Mouse (Mus musculus): Measurements from ENCODE around the gene T. TPM values are rescaled to one million over a fixed set of nuclear protein-coding genes. Genes with fewer than 3 reads are reported as not detected.
"Not testable (repeated sequence)": the region's sequence is repeated elsewhere in the genome, so short reads cannot be mapped to it uniquely, and the experiment has no call there.

The T gene
- not detected for total RNA-seq (2021)

DNA sequence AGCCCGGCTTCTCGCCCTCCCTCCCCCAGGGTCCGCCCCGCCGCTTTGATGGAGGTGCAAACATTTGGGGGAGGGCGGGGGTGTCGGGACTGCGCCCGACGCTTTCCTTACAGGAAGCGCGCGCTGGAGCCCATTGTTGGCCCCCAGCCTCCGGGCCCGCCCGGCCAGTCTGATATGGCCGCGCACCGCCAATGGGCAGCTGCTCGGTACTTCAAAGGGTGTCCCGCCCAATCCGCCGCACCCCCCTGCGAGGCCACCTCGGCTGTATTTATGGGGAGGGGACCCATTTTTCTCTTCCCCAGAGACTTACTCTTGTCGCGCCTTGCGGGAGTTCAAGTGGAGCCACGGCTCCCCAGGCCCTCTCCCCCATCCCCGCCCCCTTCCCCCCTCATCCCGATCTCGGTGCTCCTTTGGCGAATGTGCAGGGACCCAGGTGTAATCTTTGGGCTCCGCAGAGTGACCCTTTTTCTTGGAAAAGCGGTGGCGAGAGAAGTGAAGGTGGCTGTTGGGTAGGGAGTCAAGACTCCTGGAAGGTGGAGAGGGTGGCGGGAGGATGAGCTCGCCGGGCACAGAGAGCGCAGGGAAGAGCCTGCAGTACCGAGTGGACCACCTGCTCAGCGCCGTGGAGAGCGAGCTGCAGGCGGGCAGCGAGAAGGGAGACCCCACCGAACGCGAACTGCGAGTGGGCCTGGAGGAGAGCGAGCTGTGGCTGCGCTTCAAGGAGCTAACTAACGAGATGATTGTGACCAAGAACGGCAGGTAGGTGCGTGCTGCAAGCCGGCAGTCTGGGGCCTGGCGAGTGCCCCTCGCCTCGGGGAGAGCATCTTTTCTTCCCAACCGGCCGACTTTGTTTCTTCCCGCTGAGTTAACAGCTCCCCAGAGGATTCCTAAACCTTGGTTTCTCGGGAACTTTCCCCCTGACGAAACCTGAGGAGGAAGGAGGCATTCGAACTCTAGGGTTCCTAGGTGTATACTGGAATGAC, at the start of gene T:
TSS of gene T (plus strand) at position 446 of the 983 bp plus-strand sequence.
- no peak for DNase-seq (ENCODE audit: low spot score)
- intact Hi-C loops (cut with DNase I), result no loop called here

DNA sequence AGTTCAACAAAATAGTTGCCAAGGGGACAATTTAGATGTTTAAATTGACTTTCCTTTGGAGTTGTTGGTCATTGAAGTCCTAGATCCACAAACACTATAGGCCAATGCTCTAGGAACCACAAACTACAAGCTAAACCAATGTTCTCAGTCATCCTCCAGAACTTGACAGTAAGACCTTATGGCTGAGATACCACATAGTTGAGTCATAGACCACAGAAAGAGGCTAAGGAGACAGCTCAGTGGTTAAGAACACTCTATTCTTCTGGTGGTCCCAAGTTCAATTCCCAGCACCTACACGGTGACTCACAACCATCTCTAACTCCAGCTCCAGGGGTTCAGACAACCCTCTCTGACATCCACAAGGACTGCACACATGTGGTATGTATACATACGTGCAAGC, 48.8 kb upstream of the T start:
- intact Hi-C loops (cut with DNase I), result no loop called here
- DNase-seq (ENCODE audit: low spot score), result no peak

DNA sequence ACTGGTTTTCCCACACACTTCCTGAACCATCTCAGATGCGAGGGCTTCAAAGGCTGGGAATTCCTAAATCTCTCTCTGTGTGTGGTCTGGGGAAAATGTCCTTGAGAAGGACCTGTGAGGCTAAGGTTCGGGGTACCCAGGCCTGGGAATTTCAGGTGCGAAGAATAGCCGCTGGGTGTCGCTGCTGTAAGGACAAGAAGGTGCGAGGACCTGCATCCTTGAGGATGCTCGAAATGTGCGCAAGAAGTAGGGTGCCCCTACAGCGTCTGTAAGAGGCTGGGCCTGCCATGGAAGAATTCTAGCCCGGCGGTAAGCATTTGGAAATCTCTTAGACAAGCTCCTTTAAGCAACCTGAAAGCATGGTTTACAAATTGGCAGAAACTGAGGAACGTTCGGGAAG, 45.8 kb upstream of the T start:
- intact Hi-C loops (cut with DNase I), result no loop called here
- DNase-seq (ENCODE audit: low spot score), result no peak

DNA sequence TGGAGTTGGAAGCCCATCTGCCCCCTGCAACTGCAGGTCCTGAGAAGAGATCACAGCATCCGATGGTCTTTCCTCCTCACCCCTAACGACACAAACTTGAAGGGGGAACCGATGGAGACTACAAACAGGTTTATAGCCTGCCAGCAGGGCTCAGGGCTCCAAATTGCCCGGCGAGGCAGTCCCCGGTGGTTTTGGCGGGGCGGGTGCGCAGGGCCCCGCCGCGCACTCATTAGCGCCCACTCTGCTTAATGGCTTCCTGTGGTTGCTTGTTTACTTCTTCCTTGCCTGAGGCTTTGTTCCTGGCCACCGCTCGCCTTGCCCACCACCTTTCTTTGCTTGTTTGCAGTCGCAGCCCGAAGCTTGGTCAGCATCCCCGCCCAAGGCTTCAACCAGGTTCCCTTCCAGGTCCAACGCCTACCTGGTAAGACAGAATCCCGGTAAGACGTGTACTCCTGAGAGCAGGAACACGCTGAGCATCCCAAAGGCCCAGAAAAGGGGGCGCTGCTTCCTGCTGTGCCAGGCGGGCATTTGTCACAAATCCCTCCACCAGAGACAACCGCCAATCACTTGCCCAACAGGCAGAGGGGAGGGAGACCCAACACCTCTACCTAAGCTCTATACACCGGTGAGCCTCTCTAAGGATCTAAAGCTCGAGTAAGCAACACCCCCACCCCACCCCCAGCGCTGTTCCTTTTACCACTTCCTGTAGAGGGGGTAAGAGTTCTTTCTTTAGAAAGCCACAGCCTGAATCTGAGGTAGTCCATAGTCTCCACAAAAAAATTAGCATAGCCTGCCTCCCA, 45.0 kb upstream of the T start:
- DNase-seq (ENCODE audit: low spot score), result no peak
- intact Hi-C loops (cut with DNase I), result no loop called here

DNA sequence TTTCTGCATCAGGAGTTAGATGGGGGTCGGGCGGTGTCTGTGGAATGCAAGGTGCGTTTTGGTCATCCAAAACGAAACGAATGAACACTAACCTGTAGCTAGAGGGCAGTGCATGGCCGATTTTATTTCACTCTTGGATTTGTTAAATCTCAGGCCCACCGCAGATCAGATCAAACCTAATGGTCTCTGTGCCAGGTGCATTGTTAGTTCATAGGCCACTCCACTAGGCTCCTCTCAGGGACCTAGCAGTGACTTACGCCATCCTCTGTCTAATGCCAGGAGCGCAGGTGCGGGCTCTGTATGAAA, 44.5 kb upstream of the T start:
- no peak for DNase-seq (ENCODE audit: low spot score)
- intact Hi-C loops (cut with DNase I), result no loop called here

DNA sequence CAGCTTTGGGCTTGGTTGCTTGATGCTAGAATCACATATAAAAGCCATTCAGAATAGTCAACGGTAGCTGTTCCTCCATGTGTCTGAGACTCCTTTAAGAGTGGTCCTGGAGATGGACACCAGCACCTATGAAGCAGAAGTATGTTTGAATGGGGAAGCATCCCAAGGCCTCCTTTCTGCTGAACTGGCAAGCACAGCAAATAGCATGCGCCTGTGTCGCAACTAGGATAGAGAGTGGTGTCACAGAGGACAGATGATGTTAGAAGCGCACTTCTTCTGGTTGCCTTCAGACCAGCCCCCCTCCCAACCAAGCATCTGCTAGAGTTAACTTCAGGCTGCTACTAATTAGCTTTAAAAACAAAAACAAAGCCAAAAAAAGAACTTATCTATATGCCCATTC, 43.7 kb upstream of the T start:
- intact Hi-C loops (cut with DNase I), result no loop called here
- no peak for DNase-seq (ENCODE audit: low spot score)

DNA sequence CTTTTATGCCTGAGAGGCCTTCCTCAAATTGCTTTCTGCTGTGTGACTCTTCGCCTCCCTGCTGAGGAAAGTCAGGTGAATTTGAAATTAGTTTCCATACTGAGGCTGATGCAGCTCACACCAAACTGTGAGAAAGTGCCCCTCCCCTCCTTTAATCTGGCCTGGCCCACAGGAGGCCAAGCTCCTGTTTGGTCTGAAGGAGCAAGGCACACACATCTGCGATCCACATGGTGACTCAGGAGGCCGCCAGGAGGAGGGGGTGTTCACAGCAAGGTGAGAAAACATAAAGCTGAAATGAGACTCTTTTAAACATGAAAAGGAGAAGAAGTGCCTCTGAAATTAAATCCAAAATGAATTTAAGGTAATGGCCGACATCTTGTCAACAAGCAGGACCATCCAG, 37.9 kb upstream of the T start:
- no peak for DNase-seq (ENCODE audit: low spot score)
- intact Hi-C loops (cut with DNase I), result no loop called here

DNA sequence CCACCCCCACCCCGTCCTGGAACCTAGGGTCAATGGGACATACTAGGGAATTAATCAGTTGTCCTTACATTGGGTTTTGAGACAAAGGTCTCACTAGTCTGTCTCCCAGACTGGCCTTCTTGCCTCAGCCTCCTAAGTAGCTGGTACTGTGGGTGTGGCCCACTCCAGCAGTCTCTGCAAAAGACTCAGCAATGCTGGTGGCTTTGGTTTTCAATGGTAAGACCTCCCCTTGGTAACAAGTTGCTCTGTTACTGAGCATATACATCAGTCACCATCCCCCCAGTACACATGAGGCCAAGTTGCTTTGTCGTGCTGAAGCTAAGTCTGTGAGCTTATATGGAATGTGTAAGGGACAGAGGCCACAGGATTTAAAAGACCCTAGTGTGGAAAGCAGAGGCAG, 36.3 kb upstream of the T start:
- DNase-seq (ENCODE audit: low spot score), result no peak
- intact Hi-C loops (cut with DNase I), result no loop called here

DNA sequence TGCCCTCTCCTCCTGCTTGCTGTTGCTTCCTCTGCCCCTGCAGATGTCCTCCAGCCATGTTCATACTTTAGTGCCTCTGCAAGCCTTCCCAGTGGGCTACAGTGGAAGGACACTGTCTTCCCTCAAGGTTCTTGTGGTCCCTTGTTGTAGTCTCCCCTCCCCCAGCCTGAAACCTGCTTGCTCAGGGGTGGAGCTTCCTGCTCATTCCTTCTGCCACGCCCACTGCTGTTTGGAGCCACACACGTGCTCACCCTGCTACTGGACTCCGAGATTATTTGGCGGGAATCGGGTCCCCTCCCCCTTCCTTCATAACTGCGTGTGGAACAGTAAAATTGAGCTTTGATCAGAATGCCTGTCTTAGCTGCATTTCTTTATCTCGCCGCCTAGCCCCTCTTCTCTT, 30.3 kb upstream of the T start:
- intact Hi-C loops (cut with DNase I); DNase-seq (ENCODE audit: low spot score): not testable (repeated sequence)

DNA sequence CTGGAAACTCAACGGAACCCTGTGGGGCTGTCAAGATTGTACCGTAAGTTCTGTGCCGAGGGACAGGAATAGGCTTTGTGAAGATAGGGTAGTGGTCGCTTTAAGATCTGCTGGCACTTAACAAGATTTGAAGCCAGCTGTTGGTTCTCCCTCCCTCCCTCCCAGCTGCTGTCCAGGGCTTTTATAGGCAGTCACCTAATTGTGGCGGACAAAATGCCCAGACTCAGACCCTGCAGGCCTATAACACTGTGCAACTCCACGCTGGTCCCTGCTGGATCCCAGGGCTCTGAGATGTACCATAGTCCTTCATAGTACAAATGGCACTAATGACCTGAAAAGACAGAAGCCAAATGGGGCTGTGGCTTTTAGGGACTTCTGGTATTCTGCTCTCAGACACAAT, 27.9 kb upstream of the T start:
- intact Hi-C loops (cut with DNase I), result no loop called here
- DNase-seq (ENCODE audit: low spot score), result no peak

DNA sequence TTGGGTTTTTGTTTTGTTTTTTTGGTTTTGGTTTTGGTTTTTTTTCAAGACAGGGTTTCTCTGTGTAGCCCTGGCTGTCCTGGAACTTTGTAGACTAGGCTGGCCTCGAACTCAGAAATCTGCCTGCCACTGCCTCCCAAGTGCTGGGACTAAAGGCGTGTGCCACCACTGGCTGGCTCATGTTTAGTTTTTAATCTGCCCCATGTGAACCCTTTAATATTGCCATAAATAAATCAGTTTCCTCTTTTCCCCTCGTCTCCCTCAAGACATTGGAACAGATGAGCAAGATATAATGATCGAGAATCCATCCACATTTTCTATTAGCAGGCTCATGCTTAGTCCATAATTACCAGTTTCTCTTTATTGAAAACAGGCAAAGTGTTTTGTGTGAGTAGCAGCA, 26.2 kb upstream of the T start:
- DNase-seq (ENCODE audit: low spot score); intact Hi-C loops (cut with DNase I): not testable (repeated sequence)

DNA sequence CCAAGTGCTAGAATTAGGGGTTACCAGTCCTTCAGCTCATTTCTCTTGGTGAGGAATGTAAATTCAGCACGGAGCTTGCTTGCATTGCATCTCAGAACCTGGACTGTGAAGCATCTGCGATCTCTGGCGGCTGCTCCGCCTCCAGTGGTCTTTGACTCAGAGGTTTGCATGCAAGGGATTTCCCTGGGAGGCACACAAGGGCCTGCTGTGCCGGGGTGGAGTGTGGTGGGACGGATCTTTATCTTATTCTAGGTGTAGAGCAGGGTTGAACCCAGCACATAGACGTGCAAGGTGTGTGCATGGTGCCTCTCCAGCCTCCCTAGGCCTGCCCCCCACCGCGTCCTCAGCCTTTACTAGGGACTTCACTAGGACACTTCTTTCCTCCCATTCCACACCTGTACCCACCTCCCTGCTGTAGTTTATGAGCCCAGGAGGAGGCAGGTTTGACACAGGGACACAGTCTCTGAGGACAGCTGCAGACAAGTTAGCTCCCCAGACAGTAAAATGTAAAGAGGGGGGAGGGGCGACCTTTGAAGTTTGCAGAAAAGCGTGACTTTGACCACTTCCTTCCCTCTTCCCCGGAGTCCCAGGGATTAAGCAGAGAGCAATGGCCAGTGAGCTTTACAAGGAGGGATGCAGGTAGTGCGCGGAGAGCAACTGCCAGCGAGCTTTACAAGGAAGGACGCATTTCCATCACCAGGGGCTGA, 25.5 kb upstream of the T start:
- DNase-seq (ENCODE audit: low spot score), result no peak
- intact Hi-C loops (cut with DNase I), result no loop called here

DNA sequence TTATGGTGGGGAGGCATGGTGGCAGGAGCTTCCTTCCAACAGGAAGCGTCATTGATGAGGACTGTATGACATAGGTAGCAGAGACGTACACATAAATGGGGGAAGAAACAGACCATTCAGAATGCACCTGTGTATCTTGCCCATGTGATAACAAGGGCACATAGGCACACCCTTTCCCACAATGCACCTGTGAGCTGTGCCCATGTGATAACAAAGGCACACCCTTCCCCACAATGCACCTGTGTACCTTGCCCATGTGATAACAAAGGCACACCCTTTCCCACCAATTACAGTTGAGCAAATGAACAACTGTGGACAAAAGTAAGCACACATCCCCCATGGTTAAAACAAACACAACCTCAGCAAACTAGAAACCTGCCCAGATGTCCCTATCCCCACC, 23.9 kb upstream of the T start:
- intact Hi-C loops (cut with DNase I), result no loop called here
- DNase-seq (ENCODE audit: low spot score), result no peak

DNA sequence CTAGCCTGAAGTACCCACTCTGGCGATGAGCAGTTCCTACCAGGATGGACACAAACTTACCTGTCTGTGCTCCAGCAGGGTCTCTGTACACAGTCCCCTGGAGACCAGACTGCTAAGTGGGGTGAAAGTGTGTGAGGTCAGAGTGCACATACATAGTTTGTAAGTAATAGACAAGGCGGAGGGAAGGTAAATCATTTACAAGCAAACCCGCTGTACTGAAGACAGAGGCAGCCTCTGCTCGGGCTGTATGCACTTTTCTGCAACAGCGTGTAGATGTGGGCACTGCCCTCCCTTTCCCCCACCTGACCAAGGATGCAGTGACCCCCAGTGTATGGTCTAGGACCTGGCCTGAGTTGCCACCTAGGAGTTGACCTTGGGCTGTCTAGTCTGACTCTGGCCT, 20.6 kb upstream of the T start:
- intact Hi-C loops (cut with DNase I), result no loop called here
- no peak for DNase-seq (ENCODE audit: low spot score)

DNA sequence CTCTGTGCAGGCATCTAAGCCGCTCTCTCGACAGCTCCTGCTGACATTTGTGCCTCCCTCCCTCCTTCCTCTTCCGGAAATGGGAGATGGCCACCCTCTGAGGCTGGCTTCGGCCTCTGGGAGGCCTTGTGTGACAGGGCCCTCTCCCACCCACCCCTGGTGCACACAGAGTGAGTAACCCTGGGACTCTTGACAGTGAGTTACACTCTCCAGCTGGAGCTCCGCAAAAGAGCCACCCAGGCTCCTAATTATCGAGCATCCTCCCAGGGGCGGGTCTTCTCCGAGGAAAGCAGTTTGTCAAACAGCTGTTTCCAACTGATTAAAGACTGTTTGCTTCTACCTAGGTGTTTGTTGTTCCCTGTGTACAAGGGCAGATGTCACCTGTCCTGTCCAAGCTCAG, 18.7 kb upstream of the T start:
- intact Hi-C loops (cut with DNase I), result no loop called here
- no peak for DNase-seq (ENCODE audit: low spot score)

DNA sequence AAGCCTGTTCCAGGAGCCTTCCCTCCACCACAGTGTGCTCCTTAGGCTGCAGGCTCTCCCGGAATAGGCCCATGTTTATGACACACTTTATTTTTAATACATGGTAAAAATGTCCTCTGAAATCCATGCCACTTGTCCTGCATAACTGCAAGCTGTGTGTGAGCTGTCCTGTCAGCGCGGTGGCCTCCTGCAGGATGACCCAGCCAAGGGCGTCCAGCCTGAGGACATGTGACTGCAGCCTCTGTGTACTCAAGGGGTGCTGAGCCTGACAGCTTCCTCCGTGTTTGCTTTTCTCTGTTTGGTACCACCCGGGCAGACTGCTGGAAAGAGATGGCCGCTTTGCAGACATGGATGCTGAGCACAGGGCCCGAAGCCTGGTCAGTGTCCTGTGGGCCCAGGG, 17.4 kb upstream of the T start:
- intact Hi-C loops (cut with DNase I), result no loop called here
- DNase-seq (ENCODE audit: low spot score), result no peak

DNA sequence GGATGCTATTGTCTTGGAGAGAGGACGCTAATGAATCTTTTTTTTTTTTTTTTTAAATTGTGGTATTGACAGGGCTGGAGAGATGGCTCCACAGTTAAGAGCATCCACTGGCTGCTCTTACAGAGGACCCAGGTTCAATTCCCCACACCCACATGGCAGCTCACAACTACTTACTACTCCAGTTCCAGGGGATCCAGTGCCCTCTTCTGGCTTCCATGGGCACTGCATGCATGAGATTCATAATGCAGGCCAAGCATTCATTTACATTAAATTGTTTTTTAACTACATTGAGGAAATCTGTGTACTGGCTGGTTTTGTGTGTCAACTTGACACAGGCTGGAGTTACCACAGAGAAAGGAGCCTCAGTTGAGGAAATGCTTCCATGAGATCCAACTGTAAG, 13.5 kb upstream of the T start:
- DNase-seq (ENCODE audit: low spot score), result no peak
- intact Hi-C loops (cut with DNase I), result no loop called here

DNA sequence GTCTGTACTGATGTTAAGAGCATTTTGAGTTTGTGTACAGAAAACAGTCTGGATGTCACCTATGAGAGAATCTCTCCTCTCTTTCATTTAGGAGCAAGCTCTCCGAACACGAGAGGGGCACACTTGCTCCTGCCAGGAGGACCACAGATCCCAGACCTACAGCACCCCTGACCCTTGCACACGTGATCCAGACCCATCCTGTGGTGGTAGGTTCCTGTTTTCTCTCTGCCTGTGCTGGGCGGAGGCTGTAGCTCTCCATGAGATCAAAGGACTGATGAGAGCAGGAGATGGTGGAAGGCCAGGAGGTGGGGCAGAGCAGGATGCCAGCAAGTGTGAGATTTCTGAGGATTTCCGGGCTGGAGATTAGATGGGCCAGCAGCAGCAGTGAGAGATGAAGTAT, 12.7 kb upstream of the T start:
- no peak for DNase-seq (ENCODE audit: low spot score)
- intact Hi-C loops (cut with DNase I), result no loop called here

DNA sequence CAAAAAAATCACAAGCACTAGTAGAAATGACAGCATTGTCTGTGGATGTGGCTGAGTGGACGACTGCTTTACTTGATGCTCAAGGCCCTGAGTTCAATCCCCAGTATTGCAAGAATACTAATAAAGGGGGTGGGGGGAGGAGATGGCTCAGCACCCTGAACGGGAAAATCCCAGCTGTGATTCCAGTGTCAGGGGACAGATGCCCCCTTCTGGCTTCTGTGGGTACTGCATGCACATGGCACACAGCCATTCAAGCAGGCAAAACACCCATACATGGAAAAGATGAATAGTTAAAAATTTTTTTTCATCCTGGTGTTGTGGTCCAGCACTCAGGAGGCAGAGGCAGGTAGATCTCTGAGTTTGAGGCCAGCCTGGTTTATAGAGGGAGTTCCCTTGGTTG, 10.9 kb upstream of the T start:
- intact Hi-C loops (cut with DNase I), result no loop called here

DNA sequence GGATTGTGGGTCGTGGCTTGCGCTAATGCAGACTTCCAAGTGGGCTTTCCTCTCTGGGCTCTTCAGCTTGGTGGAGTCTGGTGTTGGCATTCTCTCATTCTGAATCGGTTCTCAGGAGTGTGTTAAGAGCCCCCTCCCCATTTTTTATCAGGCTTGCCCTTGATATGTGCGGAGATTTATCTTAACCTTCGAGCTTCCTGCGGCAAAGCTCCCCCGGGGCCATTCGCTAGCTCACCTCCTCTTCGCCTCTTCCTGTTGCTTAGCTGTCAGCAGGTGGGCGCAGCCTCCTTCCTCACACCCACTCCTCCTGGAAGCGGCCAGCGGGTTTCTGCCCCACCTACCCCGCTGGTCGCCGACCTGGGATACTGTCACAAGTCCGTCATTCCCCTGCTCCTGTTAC, 4.8 kb upstream of the T start:
- no peak for DNase-seq (ENCODE audit: low spot score)
- intact Hi-C loops (cut with DNase I), result no loop called here

More for the DNA sequence above, 10.9 kb upstream of the T start:
- no peak for DNase-seq (ENCODE audit: low spot score)

DNA sequence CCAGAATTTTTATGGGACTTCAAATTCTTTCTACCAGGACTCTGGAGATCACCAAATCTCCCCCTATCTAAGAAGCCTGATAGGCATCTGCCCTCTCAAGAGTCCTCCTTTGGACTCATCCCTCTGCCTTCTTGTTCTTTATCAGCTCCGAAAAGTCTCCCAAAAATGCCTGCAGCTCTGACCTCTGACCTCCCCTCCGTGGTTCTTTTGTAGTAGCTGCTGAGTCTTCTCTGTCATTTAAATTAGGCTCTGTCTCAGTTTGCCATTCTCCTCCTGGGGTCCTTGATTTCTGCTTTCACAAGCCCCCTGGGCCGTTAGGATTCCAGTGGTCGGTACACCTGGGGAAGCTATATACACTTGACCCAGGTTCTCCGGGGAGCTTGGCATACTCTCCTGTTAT, 4.3 kb upstream of the T start:
- DNase-seq (ENCODE audit: low spot score), result no peak
- intact Hi-C loops (cut with DNase I), result no loop called here

Data from heart, postnatal 25 days (tissue).